Mouse (Mus musculus): ENCODE measurements around the gene Bcl2l13. TPM values are rescaled to one million over a fixed set of nuclear protein-coding genes. Genes with fewer than 3 reads are reported as not detected.

Gene Bcl2l13
- total and polyA plus RNA-seq, 3 experiments: 24.6 to 46.6 (median 25.5) TPM

GRCm38 (mm10) chr6:120914911-120915648 lies 79.1 kb downstream of the Bcl2l13 start (continued):
- TF ChIP-seq KAT2A (IDR thresholded peaks at IDR 0.05; ENCODE audit: insufficient replicate concordance, low read length): no peak
- TF ChIP-seq SIN3A (IDR thresholded peaks at IDR 0.05; ENCODE audit: low read length): peak; percentile 91
- no peak for TF ChIP-seq ZKSCAN1 (IDR thresholded peaks at IDR 0.05; ENCODE audit: borderline replicate concordance, low read depth, low read length)
- no peak for TF ChIP-seq ZC3H11A (IDR thresholded peaks at IDR 0.05; ENCODE audit: low read depth, low read length)
- peak; percentile 94 for TF ChIP-seq MAZ (IDR thresholded peaks at IDR 0.05; ENCODE audit: low read depth, low read length)
- no peak for TF ChIP-seq E2F4 (IDR thresholded peaks at IDR 0.05; ENCODE audit: insufficient replicate concordance, low read depth, low read length)
- TF ChIP-seq EP300 (IDR thresholded peaks at IDR 0.05; ENCODE audit: low read length): peak; percentile 83
- TF ChIP-seq NELFE (IDR thresholded peaks at IDR 0.05; ENCODE audit: low read depth, low read length): peak; percentile 74
- TF ChIP-seq ZMIZ1 (IDR thresholded peaks at IDR 0.05; ENCODE audit: low read depth, low read length): peak; percentile 77
- TF ChIP-seq UBTF (IDR thresholded peaks at IDR 0.05; ENCODE audit: low read depth, low read length): peak; percentile 77; the same call in 1 of the 2 replicates

DNA sequence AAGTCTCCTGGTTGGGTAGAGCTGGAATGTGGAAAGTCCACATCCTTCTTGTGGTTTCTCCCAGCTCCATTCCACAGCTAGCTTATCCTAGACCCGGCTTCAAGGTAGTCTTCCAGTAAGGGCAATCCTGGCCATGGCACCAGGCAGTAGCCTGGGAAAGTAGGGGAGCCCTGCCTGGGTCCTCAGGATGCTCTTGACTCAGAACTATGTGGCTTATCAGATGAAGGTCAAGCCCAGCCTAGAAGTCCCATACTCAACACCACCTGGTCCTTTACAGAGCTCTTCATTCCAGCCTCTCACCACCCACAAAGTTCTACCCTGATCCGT lies 79.6 kb downstream of the Bcl2l13 start:
- Histone ChIP-seq H3K36me3 (replicated peaks in 1 of 2; ENCODE audit: control insufficient read depth in 1 of 2, insufficient read depth in 1 of 2, low read length in 1 of 2) (peaks cover 14 to 28% of the 10 kb centered on the region in 2 experiments), H3K4me3 (replicated peaks in 1 of 3; ENCODE audit: low read depth in 2 of 3, low read length in 2 of 3, poor library complexity in 1 of 3) (peak overlapping the region; percentile 86 to 94 (median 91)), H3K4me1 (ENCODE audit: control insufficient read depth in 1 of 2, insufficient read depth in 2 of 2) (peaks cover 23 to 57% of the 10 kb centered on the region in 2 experiments), H3K27ac (ENCODE audit: insufficient read depth, low read depth) (peak overlapping the region; percentile 100), H3K79me2 (replicated peaks; ENCODE audit: control insufficient read depth, extremely low read depth, insufficient read depth, poor library complexity, severe bottlenecking) (peaks cover 41% of the 10 kb centered on the region), H3K9me3 (replicated peaks; ENCODE audit: low read length) (no peaks in the 10 kb centered on the region), H3K9ac (ENCODE audit: insufficient read depth, low read depth) (peak overlapping the region; percentile 93), H3K4me2 (ENCODE audit: insufficient read depth, low read depth, poor library complexity, severe bottlenecking) (peak overlapping the region; percentile 99), H3K27me3 (replicated peaks) (no peaks in the 10 kb centered on the region)
- dilution Hi-C loops (cut with MboI; ENCODE audit: extremely low pct_ligation_motif_present, extremely low pct_unique_long_range_greater_than_20kb, low sequenced_read_pairs) (no loop called here), in situ Hi-C loops (cut with MboI; ENCODE audit: low pct_ligation_motif_present, low pct_unique_long_range_greater_than_20kb, low sequenced_read_pairs) (no loop called here)
- DNase-seq (ENCODE audit: extremely low read depth): no peak
- TF ChIP-seq E2F4 (IDR thresholded peaks at IDR 0.05; ENCODE audit: insufficient replicate concordance, low read depth, low read length) (no peak), CHD1 (IDR thresholded peaks at IDR 0.05; ENCODE audit: low read depth, low read length) (0 out of 2 replicates have a peak, but pooled peaks have one; percentile 21), POLR2AphosphoS2 (IDR thresholded peaks at IDR 0.05; ENCODE audit: low read depth, low read length) (0 out of 2 replicates have a peak, but pooled peaks have one; percentile 20)

DNA sequence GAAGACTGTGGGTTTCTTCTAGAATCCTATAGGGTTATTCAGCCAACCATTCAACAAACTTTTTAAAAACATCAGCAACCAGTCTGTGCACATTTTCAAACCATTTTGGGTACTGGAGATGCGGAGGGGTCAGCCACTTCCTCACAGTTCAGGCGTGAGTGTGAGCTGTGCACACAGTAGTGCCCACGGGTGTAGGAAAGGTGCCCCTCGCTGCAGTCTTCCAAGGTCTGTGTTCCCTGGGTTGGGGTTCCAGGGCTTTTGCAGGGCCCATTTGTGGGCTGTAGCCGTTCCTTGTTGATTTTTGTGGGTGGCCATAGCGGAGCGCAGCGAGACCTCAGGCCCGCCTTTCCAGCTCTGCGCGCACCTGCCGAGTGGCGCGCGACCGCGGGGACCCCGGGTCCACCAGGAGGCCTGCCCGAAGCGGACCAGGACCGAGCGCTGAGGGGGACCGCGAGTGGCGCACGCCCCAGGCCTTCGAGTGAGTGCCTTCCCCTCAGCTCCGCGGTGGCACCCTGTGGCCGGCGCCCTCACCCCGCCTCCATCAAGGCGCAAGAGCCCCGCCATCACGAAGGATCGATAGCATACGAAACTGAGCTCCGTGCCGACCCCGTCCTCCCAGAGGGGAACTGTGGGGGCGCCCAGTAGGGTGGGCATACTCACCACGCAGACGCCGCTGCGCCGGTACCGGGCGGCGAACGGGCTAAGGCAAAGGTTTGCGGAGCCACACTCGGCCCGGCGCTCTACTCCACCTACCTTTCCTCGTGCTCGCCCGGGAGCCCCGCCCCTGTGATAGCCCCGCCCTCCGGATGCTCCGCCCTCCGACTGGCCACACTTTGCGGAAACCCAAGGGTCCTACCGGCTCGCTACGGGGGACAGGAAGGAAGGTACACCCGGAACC lies 80.3 kb downstream of the Bcl2l13 start, which contains the start of gene Bid:
Bid (minus strand) TSS at position 780 of the 898 bp plus-strand sequence.
- in situ Hi-C loops (cut with MboI; ENCODE audit: low pct_ligation_motif_present, low pct_unique_long_range_greater_than_20kb, low sequenced_read_pairs): no loop called here
- TF ChIP-seq TBP (conservative IDR thresholded peaks at IDR 0.05; ENCODE audit: low read depth, low read length) (peak; percentile 25; the same call in 1 of the 2 replicates), MXI1 (IDR thresholded peaks at IDR 0.05; ENCODE audit: low read depth, low read length) (peak; percentile 85; the same call in 1 of the 2 replicates), PAX5 (IDR thresholded peaks at IDR 0.05; ENCODE audit: low read length) (no peak), IRF4 (IDR thresholded peaks at IDR 0.05; ENCODE audit: low read depth, low read length) (peak; percentile 44; the same call in 1 of the 2 replicates), POLR2A (IDR thresholded peaks at IDR 0.05; ENCODE audit: low read depth, low read length) (peak; percentile 91), ELF1 (IDR thresholded peaks at IDR 0.05; ENCODE audit: low read depth, low read length) (peak; percentile 80), MYC (IDR thresholded peaks at IDR 0.05; ENCODE audit: low read depth, low read length) (peak; percentile 72; the same call in 1 of the 2 replicates), UBTF (IDR thresholded peaks at IDR 0.05; ENCODE audit: low read depth, low read length) (peak; percentile 22; the same call in 1 of the 2 replicates), CHD2 (IDR thresholded peaks at IDR 0.05; ENCODE audit: low read length) (peak; percentile 15; the same call in 1 of the 2 replicates), SMC3 (IDR thresholded peaks at IDR 0.05; ENCODE audit: low read depth, low read length) (no peak), NELFE (IDR thresholded peaks at IDR 0.05; ENCODE audit: low read depth, low read length) (peak; percentile 68; the same call in 1 of the 2 replicates), GABPA (IDR thresholded peaks at IDR 0.05; ENCODE audit: insufficient replicate concordance, low read depth, low read length) (no peak), ZMIZ1 (IDR thresholded peaks at IDR 0.05; ENCODE audit: low read depth, low read length) (peak; percentile 69; the same call in 1 of the 2 replicates), TCF12 (IDR thresholded peaks at IDR 0.05; ENCODE audit: low read depth, low read length) (peak; percentile 75), HCFC1 (IDR thresholded peaks at IDR 0.05; ENCODE audit: low read depth, low read length) (peak; percentile 59), MAX (IDR thresholded peaks at IDR 0.05; ENCODE audit: low read length) (peak; percentile 49; the same call in 1 of the 2 replicates), ETS1 (conservative IDR thresholded peaks at IDR 0.05; ENCODE audit: low read depth, low read length) (peak; percentile 14; the same call in 1 of the 2 replicates)

More for the DNA sequence above, 80.3 kb downstream of the Bcl2l13 start, which contains the start of gene Bid:
- Histone ChIP-seq H3K27me3 (replicated peaks) (no peaks in the 10 kb centered on the region), H3K27ac (ENCODE audit: insufficient read depth, low read depth) (peak within 1 kb of the TSS; percentile 100), H3K9ac (ENCODE audit: insufficient read depth, low read depth) (peak within 1 kb of the TSS; percentile 93), H3K4me2 (ENCODE audit: insufficient read depth, low read depth, poor library complexity, severe bottlenecking) (peak within 1 kb of the TSS; percentile 99), H3K9me3 (replicated peaks; ENCODE audit: low read length) (peaks cover 5% of the 10 kb centered on the region), H3K36me3 (replicated peaks in 1 of 2; ENCODE audit: control insufficient read depth in 1 of 2, insufficient read depth in 1 of 2, low read length in 1 of 2) (peaks cover 9 to 21% of the 10 kb centered on the region in 2 experiments), H3K4me3 (replicated peaks in 1 of 3; ENCODE audit: low read depth in 2 of 3, low read length in 2 of 3, poor library complexity in 1 of 3) (peak within 1 kb of the TSS; percentile 86 to 94 (median 91)), H3K4me1 (ENCODE audit: control insufficient read depth in 1 of 2, insufficient read depth in 2 of 2) (peaks cover 17 to 49% of the 10 kb centered on the region in 2 experiments), H3K79me2 (replicated peaks; ENCODE audit: control insufficient read depth, extremely low read depth, insufficient read depth, poor library complexity, severe bottlenecking) (peaks cover 34% of the 10 kb centered on the region)
- dilution Hi-C loops (cut with MboI; ENCODE audit: extremely low pct_ligation_motif_present, extremely low pct_unique_long_range_greater_than_20kb, low sequenced_read_pairs): no loop called here
- peak; percentile 90 for DNase-seq (ENCODE audit: extremely low read depth)
